Mouse (Mus musculus): ENCODE results near the gene Ccl17. TPM values are rescaled to one million over a fixed set of nuclear protein-coding genes. Genes with fewer than 3 reads are reported as not detected.

The Ccl17 gene
- polyA plus RNA-seq, 1 experiment from 2014 or later, result 0.56 TPM

DNA sequence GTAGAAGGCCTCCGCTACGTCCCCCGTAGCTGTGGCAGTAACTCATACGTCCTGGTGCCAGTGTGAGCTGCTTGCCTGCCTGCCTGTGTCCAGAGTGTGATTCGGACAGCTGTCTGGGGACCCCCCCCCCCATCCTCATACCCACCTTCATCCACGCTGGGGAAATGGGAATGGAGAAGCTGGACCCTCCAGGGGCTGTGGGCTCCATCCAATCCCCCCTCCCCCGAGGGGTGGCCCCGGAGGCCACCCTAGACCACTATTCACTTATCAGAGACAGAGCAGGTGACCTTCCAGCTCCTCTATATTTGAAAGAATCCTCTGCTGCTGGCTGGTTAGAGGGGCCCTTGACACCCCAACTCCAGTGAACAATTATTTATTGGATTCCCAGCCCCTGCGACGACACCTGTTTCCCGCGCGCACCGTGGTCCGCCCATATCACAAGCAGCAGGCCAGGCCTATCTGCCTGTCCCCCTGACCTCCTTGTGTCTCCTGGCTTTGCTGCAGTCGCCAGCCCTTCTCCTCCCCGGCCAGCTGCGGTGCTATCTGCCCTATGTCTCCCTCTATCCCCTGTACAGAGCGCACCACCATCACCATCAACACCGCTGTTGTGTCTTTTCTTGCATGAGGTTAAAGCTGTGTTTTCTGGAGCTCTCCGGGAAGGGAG, 29.6 kb upstream of the Ccl17 start:
- H3K9ac ChIP-seq, result no peak overlapping the region
- peaks cover 15% of the 10 kb centered on the region for H3K4me1 ChIP-seq
- no peak overlapping the region for H3K27ac ChIP-seq
- no peak overlapping the region for H3K4me3 ChIP-seq (replicated peaks)
- H3K4me2 ChIP-seq, result no peak overlapping the region
- ATAC-seq (ENCODE audit: low FRiP score), result no peak
- H3K27me3 ChIP-seq, result no peaks in the 10 kb centered on the region
- H3K36me3 ChIP-seq (replicated peaks), result no peaks in the 10 kb centered on the region
- 77% methylated on average over 21 of the region's 21 CpGs for WGBS
- H3K9me3 ChIP-seq, result no peaks in the 10 kb centered on the region

DNA sequence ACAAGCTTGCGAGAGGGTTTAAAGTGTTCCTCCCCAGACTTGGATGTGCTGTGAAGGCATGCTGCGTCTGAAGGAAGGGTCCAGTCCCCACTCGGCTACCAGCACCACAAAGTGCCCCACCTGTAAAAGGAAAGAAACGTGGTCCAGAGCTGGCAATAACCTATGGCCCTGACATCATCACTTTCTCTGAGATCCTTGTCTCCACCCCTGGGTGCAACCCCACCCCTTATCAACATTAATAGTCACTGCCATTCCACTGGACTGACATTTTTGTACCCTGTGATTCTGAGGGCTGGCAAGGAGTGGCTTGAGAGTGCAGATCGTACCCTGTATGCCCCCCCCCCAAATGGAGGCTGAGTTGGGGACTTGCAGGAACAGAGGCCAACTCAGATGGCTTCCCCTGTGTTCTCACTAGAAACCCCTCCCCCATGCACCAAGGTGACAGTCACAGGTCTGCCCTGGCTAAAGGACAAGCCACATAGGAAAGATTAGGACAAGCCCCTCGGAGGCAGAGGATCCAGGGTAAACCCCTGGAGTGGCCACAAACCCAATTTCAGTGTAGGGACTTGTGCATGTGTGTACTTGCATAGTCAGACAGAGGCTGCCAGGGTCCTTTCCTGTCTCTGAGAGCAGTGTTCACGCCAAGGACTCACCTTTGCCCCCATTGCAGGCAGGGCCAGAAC, 29.0 kb upstream of the Ccl17 start:
- Histone ChIP-seq H3K9ac (peak overlapping the region; percentile 12; the same call in 1 of the 2 replicates), H3K4me1 (peaks cover 15% of the 10 kb centered on the region), H3K27me3 (no peaks in the 10 kb centered on the region), H3K27ac (no peak overlapping the region), H3K36me3 (replicated peaks) (no peaks in the 10 kb centered on the region), H3K9me3 (no peaks in the 10 kb centered on the region), H3K4me3 (replicated peaks) (no peak overlapping the region), H3K4me2 (0 out of 2 replicates have a peak overlapping the region, but pooled peaks have one; percentile 21)
- 52% methylated on average over 7 of the region's 7 CpGs for WGBS
- ATAC-seq (ENCODE audit: low FRiP score), result no peak

DNA sequence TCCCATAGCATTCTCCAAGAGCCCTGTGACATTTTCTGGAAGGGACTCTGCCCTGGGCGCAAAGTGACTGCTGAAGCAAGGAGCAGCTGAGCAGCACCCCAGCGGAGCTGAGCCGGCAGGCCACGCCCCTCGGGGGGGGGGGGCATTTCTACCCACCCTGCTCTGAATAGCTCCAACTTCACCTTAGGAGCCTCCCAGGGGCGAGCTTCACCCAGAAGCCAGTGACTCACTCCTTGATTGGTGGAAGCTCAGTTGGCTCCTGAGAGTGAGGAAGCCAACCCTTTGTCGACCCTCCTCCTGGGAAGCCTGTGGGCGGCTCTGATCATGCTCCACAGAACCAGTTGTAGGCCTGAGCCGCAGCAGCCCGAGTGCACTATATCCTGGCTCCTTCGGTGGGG, 28.4 kb upstream of the Ccl17 start:
- H3K4me3 ChIP-seq (replicated peaks), result no peak overlapping the region
- no peak overlapping the region for H3K27ac ChIP-seq
- H3K27me3 ChIP-seq, result no peaks in the 10 kb centered on the region
- no peaks in the 10 kb centered on the region for H3K36me3 ChIP-seq (replicated peaks)
- 8% methylated on average over 11 of the region's 11 CpGs for WGBS
- H3K9me3 ChIP-seq, result no peaks in the 10 kb centered on the region
- no peak overlapping the region for H3K9ac ChIP-seq
- peak overlapping the region; percentile 21; the same call in 1 of the 2 replicates for H3K4me2 ChIP-seq
- ATAC-seq (ENCODE audit: low FRiP score), result no peak
- peaks cover 15% of the 10 kb centered on the region for H3K4me1 ChIP-seq

DNA sequence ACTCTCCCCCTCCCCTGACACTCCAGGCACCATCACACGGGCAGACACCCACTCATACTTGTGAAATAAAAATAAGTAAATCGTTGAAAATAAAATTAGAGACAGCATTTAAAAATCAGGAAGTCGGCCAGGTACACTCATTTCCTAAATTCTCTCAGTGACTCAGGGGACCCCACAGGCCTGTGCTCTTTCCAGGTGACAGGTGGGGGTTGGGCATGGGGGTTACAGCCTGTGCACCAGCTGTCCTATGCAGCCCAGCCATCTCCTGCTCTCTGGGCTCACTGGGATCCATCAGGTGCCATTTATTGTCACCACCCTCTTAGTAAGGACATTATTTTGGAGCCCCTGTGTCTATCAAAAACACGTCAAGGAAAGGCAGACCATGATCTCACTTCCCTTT, 26.4 kb upstream of the Ccl17 start:
- WGBS, result 81% methylated on average over 4 of the region's 4 CpGs
- Histone ChIP-seq H3K4me1 (peaks cover 10% of the 10 kb centered on the region), H3K27me3 (no peaks in the 10 kb centered on the region), H3K9ac (no peak overlapping the region), H3K9me3 (no peaks in the 10 kb centered on the region), H3K36me3 (replicated peaks) (no peaks in the 10 kb centered on the region), H3K27ac (no peak overlapping the region), H3K4me3 (replicated peaks) (no peak overlapping the region), H3K4me2 (no peak overlapping the region)
- no peak for ATAC-seq (ENCODE audit: low FRiP score)

DNA sequence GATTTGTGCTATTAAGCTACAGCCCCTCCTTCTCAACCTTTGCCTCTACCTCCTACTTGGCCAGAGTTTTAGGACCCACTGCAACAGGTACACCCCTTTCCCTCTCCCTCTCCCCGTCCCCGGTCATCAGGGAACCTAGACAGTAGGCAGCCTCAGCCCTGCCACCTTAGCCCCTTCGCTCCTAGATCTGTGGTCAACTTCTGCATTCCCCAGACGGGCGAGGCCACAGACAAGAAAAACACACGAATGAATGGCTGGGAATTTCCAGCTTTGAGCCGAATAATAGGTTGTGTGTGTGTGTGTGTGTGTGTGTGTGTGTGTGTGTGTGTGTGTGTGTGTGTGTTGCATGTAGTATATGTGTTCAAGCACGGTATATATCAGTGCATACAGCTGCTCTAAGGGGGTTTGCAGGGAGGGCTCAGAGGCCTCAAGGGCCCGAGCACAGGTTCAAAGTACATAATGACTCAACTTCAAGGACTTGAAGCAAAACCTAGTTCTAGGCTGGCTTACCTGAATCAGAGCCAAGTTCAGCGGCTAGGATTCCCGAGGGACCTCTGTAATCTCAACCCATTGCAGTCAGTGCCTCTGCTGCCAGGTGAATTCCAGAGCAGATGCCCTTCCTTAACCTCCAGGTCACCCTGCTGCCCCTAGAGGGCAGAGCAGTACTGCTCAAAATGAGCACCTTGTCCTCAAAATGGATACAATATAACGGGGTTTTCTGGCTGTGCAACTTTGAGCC, 24.8 kb upstream of the Ccl17 start:
- H3K27me3 ChIP-seq, result no peaks in the 10 kb centered on the region
- H3K4me1 ChIP-seq, result peaks cover 22% of the 10 kb centered on the region
- H3K4me2 ChIP-seq, result no peak overlapping the region
- no peak for ATAC-seq (ENCODE audit: low FRiP score)
- H3K36me3 ChIP-seq (replicated peaks), result no peaks in the 10 kb centered on the region
- H3K9ac ChIP-seq, result no peak overlapping the region
- 69% methylated on average over 12 of the region's 12 CpGs for WGBS
- H3K27ac ChIP-seq, result no peak overlapping the region
- H3K9me3 ChIP-seq, result no peaks in the 10 kb centered on the region
- no peak overlapping the region for H3K4me3 ChIP-seq (replicated peaks)

DNA sequence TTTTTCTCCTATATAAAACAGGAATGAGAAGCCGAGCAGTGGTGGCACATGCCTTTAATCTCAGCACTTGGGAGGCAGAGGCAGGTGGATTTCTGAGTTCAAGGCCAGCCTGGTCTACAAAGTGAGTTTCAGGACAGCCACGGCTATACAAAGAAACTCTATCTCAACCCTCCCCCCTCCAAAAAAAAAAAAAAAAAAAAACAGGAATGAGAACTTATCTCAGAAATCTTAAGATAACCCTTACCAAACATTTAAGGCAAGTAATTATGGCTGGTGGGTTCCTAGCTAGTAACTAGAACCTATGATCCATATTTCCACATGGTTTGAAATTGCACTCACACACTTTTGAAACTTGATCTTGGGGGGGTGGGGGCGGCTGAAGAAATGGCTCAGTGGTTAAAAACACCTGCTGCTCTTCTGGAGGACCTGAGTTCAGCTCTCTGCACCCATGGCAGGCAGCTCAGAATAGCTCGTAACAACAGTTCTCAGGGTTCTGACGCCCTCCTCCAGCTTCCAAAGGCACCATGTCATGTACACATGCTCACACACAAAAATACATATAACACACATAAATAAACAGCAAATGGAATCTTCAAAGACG, 24.2 kb upstream of the Ccl17 start:
- H3K4me1 ChIP-seq, result peaks cover 22% of the 10 kb centered on the region
- no peaks in the 10 kb centered on the region for H3K27me3 ChIP-seq
- no peak overlapping the region for H3K4me3 ChIP-seq (replicated peaks)
- ATAC-seq (ENCODE audit: low FRiP score), result no peak
- H3K27ac ChIP-seq, result no peak overlapping the region
- 70% methylated on average over 6 of the region's 6 CpGs for WGBS
- H3K9ac ChIP-seq, result no peak overlapping the region
- no peaks in the 10 kb centered on the region for H3K9me3 ChIP-seq
- H3K36me3 ChIP-seq (replicated peaks), result no peaks in the 10 kb centered on the region
- no peak overlapping the region for H3K4me2 ChIP-seq

DNA sequence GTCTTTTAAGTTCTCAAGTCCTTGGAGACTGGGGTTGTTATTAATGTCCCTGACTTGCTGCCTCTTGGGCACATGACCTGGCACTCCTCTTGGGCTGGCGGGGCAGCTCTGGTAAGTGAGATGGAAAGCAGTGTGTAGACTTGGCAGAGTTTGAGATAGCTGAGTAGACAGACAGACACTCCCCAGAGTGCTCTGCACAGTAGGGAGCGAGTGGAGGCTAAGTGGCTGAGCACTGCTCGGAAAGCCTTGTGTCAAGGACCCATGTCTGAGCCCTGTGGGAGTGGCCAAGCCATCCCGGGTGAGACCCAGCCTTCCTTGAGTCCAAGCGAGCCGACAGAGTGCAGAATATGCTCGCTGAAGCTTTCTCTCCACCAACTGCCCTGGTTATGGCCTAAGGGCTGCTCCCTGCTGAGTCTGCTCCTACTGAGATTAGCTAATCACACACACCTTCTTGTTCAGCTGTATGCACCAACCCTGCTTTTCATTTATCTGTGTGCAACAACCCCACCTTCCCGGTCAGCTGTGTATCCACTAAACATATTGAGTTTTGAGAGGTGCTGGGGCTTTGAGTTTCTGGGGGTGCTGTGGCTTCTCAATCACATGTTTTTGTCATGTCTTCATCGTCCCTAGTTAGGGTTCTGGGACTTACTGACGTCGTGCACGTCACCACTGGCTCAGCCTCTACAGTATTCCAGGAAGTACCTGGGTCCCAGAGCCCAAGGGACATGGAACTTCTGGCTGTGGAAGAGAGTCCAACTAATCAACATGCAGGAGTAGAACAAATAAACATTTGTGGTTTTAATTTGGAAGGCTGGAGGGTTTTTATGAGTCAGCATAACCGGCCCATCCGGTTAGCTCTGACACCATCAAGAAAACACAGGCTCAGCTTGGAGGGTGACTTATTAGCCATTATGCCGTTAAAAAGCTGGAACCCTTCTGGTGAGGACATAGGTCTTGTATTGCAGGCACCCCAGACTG, 22.4 kb upstream of the Ccl17 start:
- H3K27ac ChIP-seq, result no peak overlapping the region
- 74% methylated on average over 15 of the region's 15 CpGs for WGBS
- no peaks in the 10 kb centered on the region for H3K27me3 ChIP-seq
- H3K36me3 ChIP-seq (replicated peaks), result no peaks in the 10 kb centered on the region
- ATAC-seq (ENCODE audit: low FRiP score), result no peak
- no peaks in the 10 kb centered on the region for H3K9me3 ChIP-seq
- H3K4me3 ChIP-seq (replicated peaks), result no peak overlapping the region
- H3K4me1 ChIP-seq, result peaks cover 13% of the 10 kb centered on the region; the same call in 1 of the 2 replicates
- H3K4me2 ChIP-seq, result no peak overlapping the region
- H3K9ac ChIP-seq, result no peak overlapping the region

DNA sequence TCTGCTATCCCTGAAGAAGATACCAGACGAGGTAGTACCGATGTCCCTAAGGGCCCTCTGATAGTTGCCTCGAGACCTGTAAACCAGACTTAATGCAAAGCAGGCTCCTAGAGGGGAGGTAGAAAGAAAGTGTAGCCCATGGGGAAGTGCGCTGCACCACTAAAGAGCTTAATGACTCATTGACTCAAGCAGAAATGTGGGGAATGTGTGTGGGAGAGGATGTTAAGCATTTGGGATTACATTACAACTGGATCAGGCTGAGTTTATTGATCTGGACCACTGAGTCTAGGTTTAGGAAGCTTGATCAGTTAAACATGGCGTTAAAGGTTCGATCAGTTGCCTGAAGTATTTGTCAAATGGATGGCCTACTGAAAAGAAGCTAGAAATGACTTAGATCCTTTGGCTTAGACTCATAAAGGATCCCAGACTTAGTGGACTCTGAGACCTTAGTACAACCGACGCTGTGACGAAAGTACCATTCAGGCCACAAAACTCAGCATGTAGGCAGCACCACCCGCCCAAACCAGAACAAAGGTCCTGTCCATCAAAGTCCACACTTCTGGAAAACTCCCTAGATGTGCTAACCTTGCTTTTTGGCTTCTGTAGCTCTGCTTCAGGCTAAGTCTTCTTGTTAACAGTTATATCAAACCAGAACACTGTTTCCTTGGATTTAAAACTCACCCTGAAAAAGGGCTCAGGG, 20.8 kb upstream of the Ccl17 start:
- Histone ChIP-seq H3K27me3 (no peaks in the 10 kb centered on the region), H3K36me3 (replicated peaks) (no peaks in the 10 kb centered on the region), H3K4me1 (peaks cover 13% of the 10 kb centered on the region; the same call in 1 of the 2 replicates), H3K27ac (no peak overlapping the region), H3K9me3 (no peaks in the 10 kb centered on the region), H3K4me2 (no peak overlapping the region), H3K9ac (no peak overlapping the region), H3K4me3 (replicated peaks) (no peak overlapping the region)
- 51% methylated on average over 10 of the region's 10 CpGs for WGBS
- no peak for ATAC-seq (ENCODE audit: low FRiP score)

DNA sequence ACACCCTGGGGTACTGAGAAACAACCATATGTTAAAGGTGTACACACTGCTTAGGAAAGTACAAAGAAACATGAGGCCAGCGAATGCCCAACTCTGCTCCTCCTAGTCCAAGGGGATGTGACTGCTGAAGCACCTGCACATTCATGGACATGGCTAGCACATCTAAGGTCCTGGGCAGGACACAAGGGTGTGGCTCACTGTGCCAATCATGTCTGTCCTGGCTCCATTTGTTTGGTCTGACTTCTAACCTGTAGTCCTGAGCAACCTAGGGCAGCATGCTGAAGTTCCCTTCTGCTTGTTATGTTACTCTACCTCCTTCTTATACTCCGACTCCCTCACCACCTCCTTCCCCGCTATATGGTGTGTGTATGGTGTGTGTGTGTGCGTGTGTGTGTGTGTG, 15.9 kb upstream of the Ccl17 start:
- H3K4me3 ChIP-seq (replicated peaks), result no peak overlapping the region
- H3K36me3 ChIP-seq (replicated peaks), result no peaks in the 10 kb centered on the region
- H3K4me2 ChIP-seq, result no peak overlapping the region
- no peak overlapping the region for H3K9ac ChIP-seq
- H3K9me3 ChIP-seq, result no peaks in the 10 kb centered on the region
- peaks cover 10% of the 10 kb centered on the region; the same call in 1 of the 2 replicates for H3K4me1 ChIP-seq
- H3K27me3 ChIP-seq, result no peaks in the 10 kb centered on the region
- H3K27ac ChIP-seq, result no peak overlapping the region
- WGBS, result 96% methylated on average over 4 of the region's 4 CpGs
- ATAC-seq (ENCODE audit: low FRiP score), result no peak

DNA sequence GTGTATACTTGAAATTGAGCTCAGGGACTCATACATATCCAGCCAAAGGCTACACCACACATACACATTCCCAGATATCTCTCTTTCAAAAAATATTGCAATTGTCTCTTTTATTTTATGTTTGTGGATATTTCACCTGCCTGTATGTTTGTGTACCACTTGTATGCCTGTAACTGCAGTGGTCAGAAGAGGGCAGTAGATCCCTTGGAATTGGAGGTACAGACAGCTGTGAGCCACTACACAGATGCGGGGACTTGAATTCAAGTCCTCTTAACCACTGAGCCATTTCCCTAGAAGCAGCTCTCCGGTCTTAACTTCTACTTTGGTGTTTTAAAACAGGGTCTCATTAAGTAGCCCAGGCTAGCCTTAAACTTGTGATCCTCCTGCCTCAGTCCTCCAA, 15.5 kb upstream of the Ccl17 start:
- Histone ChIP-seq H3K4me3 (replicated peaks) (no peak overlapping the region), H3K27me3 (no peaks in the 10 kb centered on the region), H3K4me2 (no peak overlapping the region), H3K9ac (no peak overlapping the region), H3K9me3 (no peaks in the 10 kb centered on the region), H3K27ac (no peak overlapping the region), H3K36me3 (replicated peaks) (no peaks in the 10 kb centered on the region), H3K4me1 (peaks cover 5% of the 10 kb centered on the region; the same call in 1 of the 2 replicates)
- WGBS, result 98% methylated on average over 2 of the region's 2 CpGs
- no peak for ATAC-seq (ENCODE audit: low FRiP score)

Measured in forebrain, embryonic 12.5 days (tissue).